Mouse (Mus musculus) left cerebral cortex, adult 8-10 months (tissue): Measurements from ENCODE around the gene Fbln2. TPM values are rescaled to one million over a fixed set of nuclear protein-coding genes. Genes with fewer than 3 reads are reported as not detected.

Source experiments
- DNase-seq, 2 experiments: peaks; one replicate each; pipeline ENCODE4 v3.0.0; 2022; ENCODE audit warnings: low spot score in 2 of 2
- total RNA-seq, 4 experiments: library from RNA; stranded (reverse); gene quantifications; 2 replicates each; pipeline ENCODE4 v1.2.4; 2022

Fbln2 gene
- total RNA-seq, 4 experiments from 2014 or later: 6.8 to 8.3 (median 7.3) TPM

DNA sequence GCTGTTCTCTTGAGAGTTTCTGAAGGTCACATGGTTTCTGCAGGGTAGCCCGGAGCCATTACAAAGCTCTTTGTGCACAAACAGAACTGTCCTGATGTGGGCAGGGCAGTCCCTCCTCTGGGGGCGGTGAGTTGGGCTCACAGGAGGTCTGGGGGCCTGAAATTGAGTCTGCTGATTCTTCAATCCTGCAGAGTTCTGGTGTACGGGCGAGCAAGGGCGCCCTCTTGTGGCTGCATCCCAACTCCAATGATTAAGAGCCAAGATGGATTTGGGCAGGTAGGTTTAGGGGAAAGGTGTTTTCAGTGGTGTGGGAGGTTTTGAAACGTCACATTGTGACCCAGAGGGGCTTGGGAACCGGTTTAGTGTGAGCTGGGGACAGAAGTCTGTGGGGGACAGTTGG is 65.3 kb downstream of the Fbln2 start:
- peak in 1 of 2 experiments; percentile 71 for DNase-seq

DNA sequence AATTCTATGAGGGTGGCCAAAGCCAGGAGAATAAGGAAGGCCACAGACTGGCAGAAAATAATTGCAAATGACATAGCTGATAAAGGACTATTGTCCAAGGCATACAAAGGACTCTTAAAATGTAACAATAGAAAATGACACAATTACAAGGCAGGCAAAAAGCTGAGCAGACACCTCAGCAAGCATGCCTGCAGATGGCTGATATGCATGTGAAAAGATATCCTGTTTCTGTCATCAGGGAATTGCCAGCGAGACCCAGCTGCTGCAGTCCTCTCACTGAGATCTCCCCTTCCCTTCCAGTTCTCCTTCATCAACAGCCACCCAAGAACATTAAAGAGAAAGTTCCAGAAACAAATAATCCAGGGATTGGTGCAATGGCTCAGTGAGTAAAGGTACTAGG is 66.0 kb downstream of the Fbln2 start:
- DNase-seq: no peak

DNA sequence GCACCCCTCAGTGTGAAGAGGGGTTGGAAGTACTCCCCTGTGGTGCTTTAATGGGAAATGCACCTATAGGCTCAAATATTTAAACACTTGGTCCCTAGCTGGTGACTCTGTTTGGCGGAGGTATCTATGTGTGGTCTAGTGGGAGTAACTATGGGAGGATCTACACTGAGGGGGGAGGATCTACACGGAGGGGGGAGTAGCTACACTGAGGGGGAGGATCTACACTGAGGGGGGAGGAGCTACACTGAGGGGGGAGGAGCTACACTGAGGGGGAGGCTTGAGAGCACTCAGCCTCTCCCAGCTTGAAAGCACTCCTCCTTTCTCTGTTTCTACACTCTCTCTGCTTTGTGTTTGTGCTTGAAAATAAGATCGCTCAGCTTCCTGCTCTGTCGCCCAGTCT is 67.2 kb downstream of the Fbln2 start:
- DNase-seq: no peak

DNA sequence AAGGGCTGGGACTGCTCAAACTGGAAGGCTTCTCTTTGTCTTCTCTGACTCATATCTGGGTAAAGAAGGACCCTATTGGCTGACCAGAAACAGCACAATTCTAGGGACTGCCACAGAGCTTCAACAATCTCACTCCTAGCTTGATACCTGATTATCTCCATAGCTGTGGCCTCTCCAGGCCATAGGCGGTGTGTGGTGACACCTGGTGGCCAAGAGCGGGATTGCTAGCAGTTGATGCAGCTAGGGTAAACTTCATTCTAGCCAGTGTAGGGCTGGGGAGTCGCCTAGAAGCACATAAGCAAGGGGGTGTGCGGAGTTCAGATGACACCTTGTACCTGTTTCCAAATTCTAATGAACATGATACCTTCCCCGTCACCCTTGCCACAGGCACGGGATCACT is 69.0 kb downstream of the Fbln2 start:
- DNase-seq: peak; percentile 70 to 100

DNA sequence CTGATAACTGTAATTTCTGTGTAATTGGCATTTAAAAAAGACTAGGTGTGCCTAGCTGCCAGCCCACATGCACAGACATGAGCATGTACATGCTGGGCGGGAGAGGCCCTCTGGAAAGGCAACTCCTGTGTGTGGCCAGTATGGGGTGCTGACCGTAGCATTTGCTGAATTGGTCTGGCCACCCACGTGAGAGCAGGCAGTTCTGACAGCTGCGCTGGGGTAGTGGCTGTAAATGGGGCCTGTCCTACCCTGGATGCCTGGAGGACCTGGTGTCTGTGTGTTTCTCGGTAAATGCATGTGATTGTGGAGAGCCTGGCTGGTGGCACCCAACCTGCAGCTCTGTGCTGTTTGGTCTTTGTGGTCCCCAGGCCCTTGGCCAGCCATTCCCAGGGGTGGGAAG is 69.5 kb downstream of the Fbln2 start:
- no peak for DNase-seq

DNA sequence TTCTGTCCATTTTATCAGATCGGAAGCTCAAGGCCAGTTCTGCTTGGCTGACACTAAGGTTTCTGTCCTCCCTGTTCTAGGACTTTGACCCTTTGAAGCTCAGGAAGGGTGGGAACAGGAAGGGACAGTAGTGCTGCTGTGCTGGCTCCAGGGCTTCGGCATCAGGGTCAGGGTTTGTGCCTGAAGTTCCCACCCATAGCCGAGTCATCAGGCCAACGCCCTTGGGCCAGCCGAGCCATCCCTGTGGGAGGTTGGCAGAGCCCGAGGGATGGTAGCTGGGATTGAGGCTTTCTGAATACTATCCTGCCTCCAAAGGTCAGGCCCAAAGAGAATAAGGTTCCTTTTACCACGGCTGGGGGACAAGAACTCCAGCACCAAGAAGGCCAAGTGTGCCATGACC is 70.8 kb downstream of the Fbln2 start:
- no peak for DNase-seq

DNA sequence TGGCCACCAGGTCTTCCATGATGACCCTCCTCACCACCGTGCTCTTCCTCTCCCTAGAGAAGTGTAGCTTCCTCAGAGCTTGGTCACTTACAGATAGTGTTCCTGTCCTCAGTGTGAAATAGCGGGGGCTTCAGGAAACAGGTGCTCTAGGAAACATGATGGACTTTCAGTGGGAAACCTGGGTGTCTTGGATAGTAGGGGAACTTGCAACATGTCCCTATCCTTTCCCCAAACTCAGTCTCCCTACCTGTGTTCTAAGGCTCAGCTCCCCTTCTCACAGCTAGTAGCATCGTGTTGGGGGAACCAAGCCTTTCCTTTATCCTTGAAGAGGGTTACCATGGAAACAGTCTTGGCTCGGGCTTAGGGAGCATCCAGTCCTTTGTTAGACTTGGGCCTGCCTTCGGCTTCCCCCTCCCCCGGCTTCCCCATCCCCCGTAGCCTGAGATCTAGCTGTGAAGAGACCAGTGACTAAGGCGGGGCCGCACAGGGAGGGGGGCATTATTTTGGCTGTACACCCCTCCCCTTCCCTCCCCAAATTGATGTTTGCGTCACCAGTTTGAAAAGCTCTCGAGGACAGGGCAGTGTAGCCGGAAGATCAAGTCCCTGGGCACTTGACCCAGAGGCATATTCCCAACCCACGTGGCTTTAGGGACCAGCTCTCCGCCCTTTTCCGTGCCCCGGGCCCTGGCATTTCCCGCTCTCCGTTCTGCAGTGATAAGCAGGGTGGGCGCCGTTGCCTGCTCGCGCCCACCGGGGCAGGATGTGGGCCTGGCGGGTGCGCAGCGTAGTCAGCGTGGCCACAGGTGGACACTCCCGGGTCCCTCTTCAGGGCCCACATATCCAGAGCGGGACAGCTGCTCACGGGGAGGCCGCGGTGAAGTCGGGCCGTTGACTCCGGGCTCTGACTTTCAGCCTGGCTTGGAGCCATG is 72.5 kb downstream of the Fbln2 start:
- DNase-seq: peak in 1 of 2 experiments; percentile 42

DNA sequence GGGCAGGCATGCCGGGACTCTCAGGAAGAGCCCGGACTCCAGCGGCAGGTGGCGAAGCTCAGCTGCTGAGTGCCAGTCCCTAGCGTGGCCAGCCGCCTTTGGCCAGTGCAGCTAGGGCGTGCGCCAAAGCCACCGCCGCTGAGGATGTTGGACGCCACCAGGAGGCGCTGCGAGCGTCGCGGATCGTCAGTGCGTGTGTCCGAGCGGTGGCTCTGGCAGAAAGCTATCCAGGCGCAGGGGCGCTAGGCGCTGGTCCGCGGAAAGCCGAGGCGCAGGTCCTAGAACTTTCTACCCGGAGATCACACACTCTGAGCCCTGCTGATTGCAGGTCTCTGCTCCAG is 73.2 kb downstream of the Fbln2 start:
- peak; percentile 55 to 64 for DNase-seq

DNA sequence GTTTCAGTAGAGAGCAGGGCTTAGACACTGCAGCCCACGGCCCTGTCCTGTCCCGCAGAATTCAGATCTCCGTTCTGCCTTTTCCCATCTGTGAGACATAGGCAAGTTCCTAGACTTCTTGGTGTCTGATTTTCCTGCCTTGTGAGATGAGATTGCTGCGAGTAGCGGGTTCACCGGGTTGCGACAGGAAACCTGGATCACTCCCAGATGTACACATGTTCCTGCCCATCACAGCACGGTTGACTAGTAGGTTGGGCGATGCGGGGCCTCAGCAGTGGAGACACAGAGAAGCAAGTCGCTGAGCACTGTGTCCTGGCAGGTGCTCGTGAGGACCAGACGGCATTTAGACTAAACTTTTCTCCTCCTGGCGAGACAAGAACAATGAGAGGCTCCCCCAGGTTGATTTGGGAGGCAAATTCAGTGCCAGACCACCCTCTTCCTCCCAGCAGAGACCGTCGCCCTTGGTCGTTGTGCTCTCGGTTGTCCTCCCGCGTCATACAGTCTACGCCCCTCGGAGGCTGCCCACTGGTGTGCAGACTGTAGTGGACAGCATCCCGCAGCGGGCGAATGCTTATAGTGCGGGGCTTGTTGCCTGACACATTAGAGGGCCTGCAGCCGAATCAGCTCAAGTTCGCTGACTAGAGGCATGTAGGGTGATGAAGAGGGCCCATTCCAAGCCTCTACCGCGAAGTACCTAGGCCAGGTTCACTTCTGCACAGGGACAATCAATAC is 73.7 kb downstream of the Fbln2 start:
- DNase-seq: no peak

DNA sequence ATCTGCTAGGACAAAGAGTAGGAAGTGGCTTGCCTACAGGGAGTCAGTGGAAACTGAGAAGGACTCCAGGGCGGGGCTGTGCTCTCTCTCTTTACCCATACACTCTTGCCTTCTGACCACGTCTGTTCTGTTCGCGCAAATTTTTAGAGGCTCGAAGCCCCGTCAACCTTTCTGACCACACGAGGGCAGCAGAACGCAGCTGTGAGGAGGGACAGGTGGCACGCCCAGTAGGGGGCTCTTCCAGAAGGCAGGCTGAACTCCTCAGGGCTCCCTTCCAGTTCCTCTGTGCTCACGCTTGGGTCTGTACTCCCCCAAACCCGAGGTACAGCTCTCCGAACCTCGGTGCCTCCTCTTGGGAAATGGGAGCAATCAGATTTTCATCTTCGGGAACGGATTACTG is 74.4 kb downstream of the Fbln2 start:
- DNase-seq: peak; percentile 61 to 77

DNA sequence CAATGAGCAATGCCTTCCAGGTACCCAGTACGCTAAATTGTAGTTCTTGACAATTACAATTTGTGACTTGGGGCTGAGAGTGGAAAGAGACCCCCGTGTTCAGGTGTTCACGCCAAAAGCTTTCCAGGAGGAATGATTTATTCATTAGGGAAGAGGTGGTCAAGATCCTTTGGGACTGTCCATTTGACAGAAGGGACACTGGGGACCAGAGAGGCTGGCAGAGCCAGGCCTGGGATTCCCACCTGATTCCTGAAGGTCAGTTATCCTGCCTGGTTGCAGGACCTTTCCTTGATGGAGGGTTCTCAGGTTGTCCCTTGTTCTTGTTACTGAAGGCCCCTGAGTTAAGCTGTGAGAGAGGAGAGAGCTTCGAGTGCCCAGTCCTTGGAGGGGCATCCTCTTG is 74.9 kb downstream of the Fbln2 start:
- DNase-seq: no peak

DNA sequence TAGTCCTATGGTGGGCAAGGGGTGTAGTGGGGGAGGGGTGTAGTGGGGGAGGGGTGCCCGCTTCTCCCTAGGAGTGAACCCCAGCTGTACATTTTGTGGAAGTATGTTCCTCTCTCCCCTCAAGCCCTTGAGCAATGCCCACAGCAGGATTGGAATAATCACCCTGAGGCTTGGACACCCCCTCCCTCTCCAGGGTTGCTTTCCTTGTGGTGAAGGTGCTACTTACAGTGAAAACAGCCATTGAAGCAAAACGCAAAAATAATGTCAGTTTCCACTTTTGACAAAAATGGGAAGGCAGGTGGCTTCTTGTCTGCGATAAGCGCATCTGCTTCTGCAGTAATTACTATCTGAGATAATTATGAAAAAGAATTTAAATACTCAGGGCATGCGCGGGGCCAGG is 75.4 kb downstream of the Fbln2 start:
- no peak for DNase-seq

DNA sequence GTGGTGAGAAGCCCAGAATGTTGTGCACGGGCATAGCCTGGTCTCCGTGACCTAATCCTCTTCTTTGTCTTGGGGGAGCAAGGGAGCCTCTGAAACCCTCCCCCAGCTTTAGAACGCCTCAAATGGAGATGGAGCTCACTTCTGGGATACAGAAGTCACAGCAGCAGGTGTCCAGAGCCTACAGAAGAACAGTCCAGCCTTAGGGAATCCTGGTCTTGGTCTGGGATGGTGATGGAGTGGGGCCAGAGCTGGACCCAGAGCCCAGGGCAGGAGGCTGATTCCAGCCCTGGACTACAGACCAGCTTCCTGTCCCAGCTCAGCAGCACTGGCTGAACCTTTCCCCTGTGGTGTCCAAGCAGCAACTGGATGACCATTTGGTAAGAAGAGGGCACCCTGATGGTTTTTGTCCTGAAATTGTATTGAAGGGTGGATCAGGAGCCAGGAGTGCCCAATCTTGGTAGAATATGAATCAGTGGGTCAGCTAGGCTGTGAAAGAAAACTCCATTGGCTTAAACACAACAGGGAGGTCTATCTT is 76.1 kb downstream of the Fbln2 start:
- no peak for DNase-seq

DNA sequence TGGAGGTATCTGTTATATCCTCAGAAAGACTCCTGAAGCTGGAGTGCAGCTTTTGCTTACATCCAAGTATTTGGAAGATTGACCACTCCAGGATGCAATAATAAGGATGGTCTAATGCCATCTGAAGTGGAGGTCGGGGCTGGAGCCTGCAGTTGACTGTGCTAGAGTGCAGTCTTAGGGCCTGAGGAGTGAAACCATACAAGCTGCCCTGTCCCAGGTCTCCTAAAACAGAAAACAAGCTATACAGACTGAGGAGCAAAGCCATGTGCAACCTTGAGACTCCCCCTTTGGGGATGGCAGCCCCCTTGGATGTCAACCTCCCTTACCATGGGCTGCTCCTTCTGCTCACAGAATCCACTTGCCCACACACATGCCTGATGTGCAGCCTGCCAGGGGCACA is 76.7 kb downstream of the Fbln2 start:
- no peak for DNase-seq

DNA sequence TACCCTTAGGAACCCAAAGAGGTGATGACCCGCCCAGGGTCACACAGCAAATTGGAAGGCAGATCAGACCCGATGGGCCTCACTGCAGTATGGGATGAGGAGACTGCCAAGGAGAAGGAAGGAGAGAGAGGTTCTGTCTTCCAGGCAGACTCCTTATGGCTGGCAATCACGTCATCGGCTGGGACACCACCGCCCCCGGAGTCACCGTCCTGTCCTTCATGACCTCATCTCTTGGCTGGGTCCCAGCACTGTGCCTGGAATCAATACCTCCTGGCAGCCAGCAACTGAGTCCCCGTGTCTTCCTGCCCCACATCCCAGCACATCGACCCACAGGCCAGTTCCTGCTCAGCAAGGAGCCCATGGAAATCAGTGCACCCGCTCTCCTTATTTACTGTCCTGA is 78.7 kb downstream of the Fbln2 start:
- DNase-seq: no peak

DNA sequence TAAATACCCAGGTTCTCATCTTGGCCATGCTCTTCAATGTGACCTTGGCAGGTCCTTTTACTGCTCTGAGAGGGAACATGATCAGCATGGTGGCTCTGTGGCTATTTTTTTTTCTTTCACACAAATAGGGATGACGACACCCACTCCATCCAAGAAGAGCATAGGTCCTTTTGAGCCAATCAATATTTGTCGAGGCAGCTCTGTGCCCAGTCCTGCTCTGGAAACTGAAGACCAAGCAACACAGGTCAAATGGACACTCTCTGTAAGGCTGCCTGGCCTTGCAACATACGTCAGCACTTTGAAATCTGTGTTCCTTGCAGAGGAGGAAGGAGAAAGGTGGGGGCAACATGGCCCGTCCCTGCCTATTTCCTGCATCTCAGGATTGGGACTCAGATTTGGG is 83.2 kb downstream of the Fbln2 start:
- DNase-seq: no peak

DNA sequence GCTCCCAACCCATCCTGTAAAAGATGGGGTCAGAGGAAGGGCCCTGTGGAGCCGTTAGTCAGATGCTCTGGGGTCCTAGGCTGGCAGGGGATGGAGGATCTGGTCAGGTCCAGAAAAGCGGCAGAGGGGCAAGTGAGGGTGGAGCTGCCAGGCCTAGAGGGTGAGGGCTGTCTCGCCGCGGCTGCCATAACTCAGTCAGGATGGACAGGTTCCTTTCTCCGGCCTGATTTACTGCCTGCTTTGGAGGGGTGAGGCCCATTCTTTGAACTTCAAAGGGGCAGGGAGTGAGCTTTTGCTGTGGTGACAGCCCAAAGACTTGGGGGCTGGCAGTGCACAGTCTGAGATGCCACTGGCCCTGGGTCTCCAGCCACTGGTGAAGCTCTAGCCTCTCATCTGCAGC is 86.6 kb downstream of the Fbln2 start:
- DNase-seq: no peak

DNA sequence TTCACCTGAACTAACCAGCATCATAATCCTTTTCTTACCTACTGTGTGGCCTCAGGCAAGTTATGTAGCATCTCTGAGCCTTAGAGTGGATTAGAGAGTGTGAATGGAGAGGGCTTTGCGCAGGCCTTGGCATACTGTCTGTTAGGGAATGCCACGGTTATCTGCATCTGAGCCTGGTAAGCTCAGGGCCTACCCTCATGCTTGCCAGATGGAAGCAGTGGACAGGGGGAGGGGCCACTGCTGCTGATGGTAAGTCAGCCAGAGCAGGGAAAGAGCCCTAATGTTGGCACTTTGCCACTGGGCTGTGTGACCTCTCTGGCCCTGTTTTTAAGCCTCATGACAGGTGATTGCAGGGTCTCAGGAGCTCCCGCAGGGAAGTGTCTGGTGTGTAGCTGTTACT is 87.8 kb downstream of the Fbln2 start:
- DNase-seq: no peak

DNA sequence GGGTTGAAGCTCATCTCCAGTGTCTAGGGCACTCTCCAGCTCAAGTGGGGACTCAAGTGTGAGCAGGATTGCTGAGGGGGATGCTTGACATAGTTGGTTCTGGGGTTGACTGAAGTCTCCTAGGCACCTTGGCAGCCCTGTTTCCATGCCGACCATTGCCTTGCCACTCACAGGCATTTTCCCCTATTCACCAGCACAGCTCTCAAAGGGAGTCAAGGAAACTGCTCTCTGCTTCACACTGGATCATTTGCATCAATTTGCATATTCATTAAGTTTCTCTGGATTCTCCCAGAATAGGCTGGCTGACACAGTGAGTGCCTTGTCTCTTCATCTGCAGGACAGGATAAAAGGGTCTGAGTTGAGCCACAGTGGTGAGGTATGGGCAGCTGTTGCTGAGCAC is 89.6 kb downstream of the Fbln2 start:
- peak; percentile 56 to 76 for DNase-seq

DNA sequence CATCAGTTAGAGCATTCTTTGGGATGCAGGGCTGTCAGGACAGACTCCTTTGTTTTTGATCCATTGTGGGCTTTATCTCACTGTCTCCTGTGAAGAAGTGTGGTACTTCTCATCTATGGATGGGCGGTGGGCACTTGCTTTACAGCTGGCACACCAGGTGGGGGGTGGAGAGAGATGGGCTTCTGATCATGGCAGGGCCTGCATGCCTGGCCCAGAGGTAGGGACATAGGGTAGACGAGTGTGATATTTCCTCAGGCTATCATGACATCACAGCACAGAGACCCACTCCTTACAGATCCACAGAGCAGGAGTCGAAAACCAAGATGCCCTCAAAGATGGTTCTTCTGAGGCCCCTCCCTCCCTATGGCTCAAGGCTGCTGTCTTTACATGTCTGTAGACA is 90.1 kb downstream of the Fbln2 start:
- no peak for DNase-seq

DNA sequence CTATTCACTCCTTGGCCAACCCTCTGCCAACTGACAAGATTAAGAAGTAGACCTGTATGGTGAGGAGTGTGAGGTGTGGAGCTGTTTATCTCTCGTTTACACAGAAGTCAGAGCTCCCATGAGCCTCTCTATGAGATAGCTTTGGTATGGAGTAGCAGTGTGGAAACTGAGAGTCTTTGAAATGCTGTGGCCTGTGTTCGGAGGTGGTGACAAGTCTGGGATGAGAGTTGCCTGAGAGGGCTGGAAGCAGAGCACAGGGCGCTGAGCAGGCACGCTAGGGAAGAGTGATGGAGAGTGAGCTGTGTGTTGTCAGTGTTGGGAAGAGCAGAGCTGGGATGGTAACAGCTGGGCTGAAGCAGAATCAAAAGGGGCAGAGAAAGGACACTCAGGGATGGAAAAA is 91.9 kb downstream of the Fbln2 start:
- no peak for DNase-seq

DNA sequence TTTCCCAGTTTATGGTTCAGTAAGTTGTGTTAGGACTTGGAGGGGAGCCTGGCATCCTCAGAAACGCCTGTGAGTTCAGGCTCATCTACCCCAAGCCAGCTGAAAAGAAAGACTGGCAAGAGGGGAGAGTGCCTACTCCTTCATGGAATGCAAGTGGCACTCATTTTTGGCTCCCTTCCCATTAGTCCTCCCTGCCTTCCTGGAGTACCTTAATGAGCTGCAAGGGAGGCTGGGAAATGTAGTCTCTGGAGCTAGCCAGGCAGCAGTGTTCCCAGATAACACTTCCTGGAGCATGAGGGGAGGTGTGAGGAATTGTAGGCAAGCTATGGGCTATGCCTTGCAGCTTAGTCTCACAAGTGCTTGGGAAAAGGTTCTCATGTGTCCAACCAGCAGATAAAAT is 95.7 kb downstream of the Fbln2 start:
- DNase-seq: no peak

DNA sequence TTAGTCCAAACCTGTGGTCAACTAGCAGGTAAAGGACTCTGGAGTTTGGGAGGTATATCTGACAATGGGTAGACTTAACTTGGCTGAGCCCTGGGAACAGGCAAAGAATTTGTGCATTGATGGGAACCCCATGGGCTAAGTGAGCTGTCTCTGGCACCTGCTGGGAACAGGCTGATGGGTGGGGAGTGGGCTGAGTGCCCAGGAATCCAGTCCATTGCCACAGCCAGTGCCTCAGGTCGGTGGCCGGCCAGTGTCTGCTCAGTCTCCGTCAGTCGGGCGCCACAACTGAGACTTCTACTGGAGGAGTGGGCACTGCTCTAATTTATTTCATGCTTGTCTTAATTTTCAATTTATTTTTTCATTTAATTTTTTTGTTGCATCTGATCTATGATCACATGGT is 98.9 kb downstream of the Fbln2 start:
- no peak for DNase-seq
